Mouse (Mus musculus): Measurements from ENCODE around the gene Tnfrsf19. TPM values are rescaled to one million over a fixed set of nuclear protein-coding genes. Genes with fewer than 3 reads are reported as not detected.
A peak's percentile ranks its signal among the peaks of the same experiment; 100 is the strongest.

Gene Tnfrsf19
- polyA plus RNA-seq, 1 experiment from 2014 or later = 4.7 TPM

GRCm38 (mm10) chr14:61045446-61046090 lies 722 bp downstream of the Tnfrsf19 start:
- Histone ChIP-seq H3K9me3 (ENCODE audit: control insufficient read depth) (no peaks in the 10 kb centered on the region), H3K4me2 (replicated peaks; ENCODE audit: low read depth) (peak overlapping the region; percentile 89), H3K27me3 (replicated peaks; ENCODE audit: control insufficient read depth, insufficient read depth, low read length) (0 out of 2 replicates have a peak, but pooled peaks cover 4% of the 10 kb centered on the region), H3K36me3 (ENCODE audit: control insufficient read depth, insufficient read depth) (no peaks in the 10 kb centered on the region), H3K4me3 (ENCODE audit: low read depth, low read length) (peak overlapping the region; percentile 51), H3K4me1 (replicated peaks; ENCODE audit: control insufficient read depth, insufficient read depth, low read length) (0 out of 2 replicates have a peak, but pooled peaks cover 4% of the 10 kb centered on the region), H3K9ac (ENCODE audit: low read depth, low read length) (peak overlapping the region; percentile 5; the same call in 1 of the 2 replicates), H3K27ac (ENCODE audit: low read depth, low read length) (no peak overlapping the region)
- ATAC-seq = no peak
- WGBS = 4% methylated on average over 19 of the region's 19 CpGs
- TF ChIP-seq CTCF (IDR thresholded peaks at IDR 0.05; ENCODE audit: low read depth) = no peak

GRCm38 (mm10) chr14:61044316-61044715 lies 2.0 kb downstream of the Tnfrsf19 start:
- Histone ChIP-seq H3K27ac (ENCODE audit: low read depth, low read length) (no peak overlapping the region), H3K4me2 (replicated peaks; ENCODE audit: low read depth) (peak overlapping the region; percentile 89), H3K9ac (ENCODE audit: low read depth, low read length) (no peak overlapping the region), H3K27me3 (replicated peaks; ENCODE audit: control insufficient read depth, insufficient read depth, low read length) (0 out of 2 replicates have a peak, but pooled peaks cover 4% of the 10 kb centered on the region), H3K36me3 (ENCODE audit: control insufficient read depth, insufficient read depth) (no peaks in the 10 kb centered on the region), H3K9me3 (ENCODE audit: control insufficient read depth) (no peaks in the 10 kb centered on the region), H3K4me3 (ENCODE audit: low read depth, low read length) (no peak overlapping the region), H3K4me1 (replicated peaks; ENCODE audit: control insufficient read depth, insufficient read depth, low read length) (0 out of 2 replicates have a peak, but pooled peaks cover 4% of the 10 kb centered on the region)
- WGBS = 46% methylated on average over 2 of the region's 2 CpGs
- ATAC-seq = no peak
- TF ChIP-seq CTCF (IDR thresholded peaks at IDR 0.05; ENCODE audit: low read depth) = no peak

- H3K27ac ChIP-seq (ENCODE audit: low read depth, low read length) = no peak overlapping the region
- no peak overlapping the region for H3K9ac ChIP-seq (ENCODE audit: low read depth, low read length)
- H3K4me2 ChIP-seq (replicated peaks; ENCODE audit: low read depth) = peak overlapping the region; percentile 89; the same call in 1 of the 2 replicates
- no peak for TF ChIP-seq CTCF (IDR thresholded peaks at IDR 0.05; ENCODE audit: low read depth)
- H3K9me3 ChIP-seq (ENCODE audit: control insufficient read depth) = no peaks in the 10 kb centered on the region
- H3K4me3 ChIP-seq (ENCODE audit: low read depth, low read length) = no peak overlapping the region
- 0 out of 2 replicates have a peak, but pooled peaks cover 4% of the 10 kb centered on the region for H3K4me1 ChIP-seq (replicated peaks; ENCODE audit: control insufficient read depth, insufficient read depth, low read length)
- WGBS = 38% methylated on average over 8 of the region's 8 CpGs
- H3K27me3 ChIP-seq (replicated peaks; ENCODE audit: control insufficient read depth, insufficient read depth, low read length) = 0 out of 2 replicates have a peak, but pooled peaks cover 4% of the 10 kb centered on the region
- no peak for ATAC-seq
- H3K36me3 ChIP-seq (ENCODE audit: control insufficient read depth, insufficient read depth) = no peaks in the 10 kb centered on the region
Measured at GRCm38 (mm10) chr14:61043511-61044310, 2.6 kb downstream of the Tnfrsf19 start.

- no peak for ATAC-seq
- H3K27me3 ChIP-seq (replicated peaks; ENCODE audit: control insufficient read depth, insufficient read depth, low read length) = 0 out of 2 replicates have a peak, but pooled peaks cover 6% of the 10 kb centered on the region
- no peak overlapping the region for H3K4me2 ChIP-seq (replicated peaks; ENCODE audit: low read depth)
- no peaks in the 10 kb centered on the region for H3K9me3 ChIP-seq (ENCODE audit: control insufficient read depth)
- no peak overlapping the region for H3K9ac ChIP-seq (ENCODE audit: low read depth, low read length)
- no peaks in the 10 kb centered on the region for H3K36me3 ChIP-seq (ENCODE audit: control insufficient read depth, insufficient read depth)
- no peak for TF ChIP-seq CTCF (IDR thresholded peaks at IDR 0.05; ENCODE audit: low read depth)
- 72% methylated on average over 3 of the region's 3 CpGs for WGBS
- no peak overlapping the region for H3K27ac ChIP-seq (ENCODE audit: low read depth, low read length)
- H3K4me3 ChIP-seq (ENCODE audit: low read depth, low read length) = no peak overlapping the region
- H3K4me1 ChIP-seq (replicated peaks; ENCODE audit: control insufficient read depth, insufficient read depth, low read length) = 0 out of 2 replicates have a peak, but pooled peaks cover 4% of the 10 kb centered on the region
Measured at GRCm38 (mm10) chr14:61042291-61042690, 4.0 kb downstream of the Tnfrsf19 start.

GRCm38 (mm10) chr14:61040236-61040635 lies 6.1 kb downstream of the Tnfrsf19 start:
- 90% methylated on average over 13 of the region's 13 CpGs for WGBS
- Histone ChIP-seq H3K27ac (ENCODE audit: low read depth, low read length) (no peak overlapping the region), H3K9ac (ENCODE audit: low read depth, low read length) (no peak overlapping the region)

GRCm38 (mm10) chr14:61038082-61038472 lies 8.2 kb downstream of the Tnfrsf19 start:
- H3K4me1 ChIP-seq (replicated peaks; ENCODE audit: control insufficient read depth, insufficient read depth, low read length) = no peaks in the 10 kb centered on the region
- H3K4me2 ChIP-seq (replicated peaks; ENCODE audit: low read depth) = peak overlapping the region; percentile 98
- TF ChIP-seq CTCF (IDR thresholded peaks at IDR 0.05; ENCODE audit: low read depth) = no peak
- 0 out of 2 replicates have a peak overlapping the region, but pooled peaks have one; percentile 22 for H3K9ac ChIP-seq (ENCODE audit: low read depth, low read length)
- H3K36me3 ChIP-seq (ENCODE audit: control insufficient read depth, insufficient read depth) = no peaks in the 10 kb centered on the region
- WGBS = 43% methylated on average over 8 of the region's 8 CpGs
- H3K4me3 ChIP-seq (ENCODE audit: low read depth, low read length) = peak overlapping the region; percentile 50
- H3K27ac ChIP-seq (ENCODE audit: low read depth, low read length) = no peak overlapping the region
- H3K9me3 ChIP-seq (ENCODE audit: control insufficient read depth) = no peaks in the 10 kb centered on the region
- no peak for ATAC-seq
- H3K27me3 ChIP-seq (replicated peaks; ENCODE audit: control insufficient read depth, insufficient read depth, low read length) = 0 out of 2 replicates have a peak, but pooled peaks cover 3% of the 10 kb centered on the region

More at GRCm38 (mm10) chr14:61040236-61040635, 6.1 kb downstream of the Tnfrsf19 start:
- 0 out of 2 replicates have a peak, but pooled peaks cover 3% of the 10 kb centered on the region for H3K27me3 ChIP-seq (replicated peaks; ENCODE audit: control insufficient read depth, insufficient read depth, low read length)
- H3K4me1 ChIP-seq (replicated peaks; ENCODE audit: control insufficient read depth, insufficient read depth, low read length) = no peaks in the 10 kb centered on the region
- H3K4me2 ChIP-seq (replicated peaks; ENCODE audit: low read depth) = no peak overlapping the region
- no peak overlapping the region for H3K4me3 ChIP-seq (ENCODE audit: low read depth, low read length)
- H3K36me3 ChIP-seq (ENCODE audit: control insufficient read depth, insufficient read depth) = no peaks in the 10 kb centered on the region
- no peak for ATAC-seq
- no peaks in the 10 kb centered on the region for H3K9me3 ChIP-seq (ENCODE audit: control insufficient read depth)
- TF ChIP-seq CTCF (IDR thresholded peaks at IDR 0.05; ENCODE audit: low read depth) = no peak
